ENCODE assay signal across 18 mouse cellular contexts in the genomic region with DNA sequence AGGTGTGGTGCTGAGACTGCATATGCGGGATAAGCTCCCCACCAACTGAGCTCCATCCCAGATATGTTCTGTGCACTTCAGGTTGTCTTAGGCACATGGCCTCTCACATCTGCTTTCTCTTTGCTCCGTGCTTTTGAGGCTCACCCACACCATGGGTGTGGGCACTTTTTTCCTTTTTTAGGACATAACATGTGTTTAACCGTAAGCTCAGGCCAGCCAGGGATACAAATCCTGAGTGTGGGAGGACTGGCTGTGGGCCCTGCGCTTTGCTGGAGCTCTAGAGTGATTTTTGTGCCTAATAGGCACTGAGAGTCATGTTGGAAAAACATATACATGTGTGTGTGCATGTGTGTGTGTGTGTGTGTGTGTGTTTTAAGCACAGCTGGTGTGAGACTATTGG.
DNase-seq lines count a peak whose midpoint lies in the region; ATAC-seq and TF ChIP-seq lines count a peak whose summit lies in the region.
"Had no signal": no experiment of that assay in that cellular context is flagged by ENCODE, and none has a peak within 500 bp of the region (broad histone marks: within the 10 kb centered on the region; RNA-seq: fewer than 3 reads in every experiment).

No protein-coding gene starts in this region.

- H3K9ac ChIP-seq in limb, embryonic 14.5 days (ENCODE audit: low read depth, low read length, severe bottlenecking) = no peak overlapping the region
- no peak overlapping the region for H3K9ac ChIP-seq in liver, postnatal 0 days (replicated peaks)
- H3K9ac ChIP-seq: heart, embryonic 12.5 days; liver, embryonic 14.5 days had no signal

- H3K27me3 ChIP-seq in limb, embryonic 14.5 days (ENCODE audit: control insufficient read depth, insufficient read depth, low read length) = no peaks in the 10 kb centered on the region
- no peaks in the 10 kb centered on the region for H3K27me3 ChIP-seq in limb, embryonic 10.5 days (ENCODE audit: low read depth, poor library complexity, severe bottlenecking)
- no peaks in the 10 kb centered on the region for H3K27me3 ChIP-seq in liver, postnatal 0 days (ENCODE audit: insufficient read depth, low read length)
- H3K27me3 ChIP-seq: CH12.LX; heart, embryonic 12.5 days had no signal

- no peak for TF ChIP-seq POLR2A in limb, embryonic 14.5 days (IDR thresholded peaks at IDR 0.05; ENCODE audit: borderline replicate concordance, extremely low read depth, insufficient read depth, insufficient read length)

- 70% methylated on average over 4 of the region's 4 CpGs for WGBS in limb, embryonic 14.5 days
- WGBS in limb, embryonic 10.5 days = 92% methylated on average over 4 of the region's 4 CpGs
- WGBS in liver, postnatal 0 days (ENCODE audit: insufficient replicate concordance) = 79% methylated on average over 4 of the region's 4 CpGs

- peak; percentile 68 for ATAC-seq in frontal cortex, adult (ENCODE audit: low TSS enrichment)
- no peak for ATAC-seq in limb, embryonic 14.5 days (ENCODE audit: low FRiP score, low read depth)
- ATAC-seq in liver, postnatal 0 days = no peak
- ATAC-seq in granulocyte monocyte progenitor cell, adult 5-6 weeks (replicated peaks; ENCODE audit: poor library complexity, severe bottlenecking) = no peak
- ATAC-seq: hindbrain, embryonic 16.5 days; midbrain, embryonic 16.5 days had no signal

- H3K4me3 ChIP-seq in limb, embryonic 14.5 days (replicated peaks; ENCODE audit: low read length) = no peak overlapping the region
- no peak overlapping the region for H3K4me3 ChIP-seq in limb, embryonic 10.5 days
- H3K4me3 ChIP-seq in liver, postnatal 0 days (ENCODE audit: low read depth, low read length) = no peak overlapping the region
- H3K4me3 ChIP-seq: heart, embryonic 12.5 days had no signal

- no peak overlapping the region for H3K4me2 ChIP-seq in limb, embryonic 14.5 days (replicated peaks; ENCODE audit: low read depth, low read length, severe bottlenecking)
- H3K4me2 ChIP-seq in liver, postnatal 0 days (ENCODE audit: low read depth, low read length) = no peak overlapping the region
- H3K4me2 ChIP-seq: heart, embryonic 12.5 days had no signal

- no peak for TF ChIP-seq EP300 in liver, postnatal 0 days (IDR thresholded peaks at IDR 0.05; ENCODE audit: low read depth)

- no peak for TF ChIP-seq CTCF in liver, postnatal 0 days (IDR thresholded peaks at IDR 0.05; ENCODE audit: low read depth)

- peaks cover 5% of the 10 kb centered on the region; the same call in 1 of the 2 replicates for H3K4me1 ChIP-seq in limb, embryonic 14.5 days (ENCODE audit: control insufficient read depth, insufficient read depth, low read length)
- H3K4me1 ChIP-seq in limb, embryonic 10.5 days = peaks cover 17% of the 10 kb centered on the region; the same call in 1 of the 2 replicates
- H3K4me1 ChIP-seq in liver, postnatal 0 days (ENCODE audit: insufficient read depth) = peaks cover 5% of the 10 kb centered on the region; the same call in 1 of the 2 replicates

- 0 out of 2 replicates have a peak overlapping the region, but pooled peaks have one; percentile 13 for H3K27ac ChIP-seq in limb, embryonic 14.5 days (replicated peaks; ENCODE audit: low read depth, low read length)
- no peak overlapping the region for H3K27ac ChIP-seq in limb, embryonic 10.5 days
- H3K27ac ChIP-seq in liver, postnatal 0 days (ENCODE audit: low read depth) = no peak overlapping the region
- H3K27ac ChIP-seq: liver, embryonic 14.5 days had no signal

- peaks cover 19% of the 10 kb centered on the region for H3K36me3 ChIP-seq in limb, embryonic 14.5 days (ENCODE audit: control insufficient read depth, insufficient read depth, low read length)
- H3K36me3 ChIP-seq in limb, embryonic 10.5 days = peaks cover 35% of the 10 kb centered on the region
- peaks cover 15% of the 10 kb centered on the region for H3K36me3 ChIP-seq in liver, postnatal 0 days (replicated peaks; ENCODE audit: insufficient read depth, low read length)

- no peaks in the 10 kb centered on the region for H3K9me3 ChIP-seq in limb, embryonic 14.5 days (ENCODE audit: control insufficient read depth, low read length)
- no peaks in the 10 kb centered on the region for H3K9me3 ChIP-seq in limb, embryonic 10.5 days (replicated peaks)
- no peaks in the 10 kb centered on the region for H3K9me3 ChIP-seq in liver, postnatal 0 days (ENCODE audit: low read length)
- H3K9me3 ChIP-seq: heart, embryonic 12.5 days had no signal

- DNase-seq in frontal cortex, postnatal 25 days (ENCODE audit: low spot score in 2 of 2) = no peak
- DNase-seq in limb, embryonic 14.5 days (ENCODE audit: low spot score) = no peak
- no peak for DNase-seq in limb, embryonic 10.5 days (ENCODE audit: low spot score)
- peak; percentile 28 to 37 for DNase-seq in layer of hippocampus, postnatal 14 days (ENCODE audit: low spot score in 2 of 2)
- peak; percentile 57 for DNase-seq in right cerebral cortex, postnatal 25 days
- DNase-seq in liver, postnatal 0 days = no peak
- DNase-seq: adrenal gland, adult 8-10 months; cerebellum, adult 11-12 months; kidney, adult 11 months; kidney, postnatal 10 days; lung, postnatal 14 days had no signal

Comparison
In these comparisons a context has a peak if more than half of its experiments do, and no peak if none do; other contexts are left out.
1. DNase-seq: peak in layer of hippocampus, postnatal 14 days (2 of 2) and right cerebral cortex, postnatal 25 days (single experiment); none in frontal cortex, postnatal 25 days (0 of 2), limb, embryonic 14.5 days (single experiment), limb, embryonic 10.5 days (single experiment) and liver, postnatal 0 days (single experiment).